Mouse (Mus musculus) intestine, embryonic 14.5 days (tissue): ENCODE data around the gene Nup160. TPM values are rescaled to one million over a fixed set of nuclear protein-coding genes. Genes with fewer than 3 reads are reported as not detected.

Experiments
- ATAC-seq: fragments of 200-750 bp; cut with Nextera tagmentation; replicated peaks from 2 replicates; pipeline ENCODE4 v1.8.0; 2017; ENCODE audit warnings: low read depth, moderate number of reproducible peaks, moderate TSS enrichment, moderate library complexity; ENCODE audit not compliant: low FRiP score, low TSS enrichment
- DNase-seq: peaks from one replicate; pipeline ENCODE4 v3.0.0-alpha.2; 2018; ENCODE audit warnings: low spot score
- H3K27ac ChIP-seq: fragments of 300-500 bp; sonication (generic); 2 replicates; pipeline ENCODE4 v1.5.1; 2014; ENCODE audit warnings: low read depth, mild to moderate bottlenecking, control low read depth
- H3K27me3 ChIP-seq: fragments of 300-500 bp; sonication (generic); replicated peaks from 2 replicates; pipeline ENCODE4 v1.6.1; 2014; ENCODE audit warnings: low read length, control low read depth; ENCODE audit not compliant: control insufficient read depth, insufficient read depth
- H3K36me3 ChIP-seq: fragments of 300-500 bp; sonication (generic); 2 replicates; pipeline ENCODE4 v1.6.1; 2014; ENCODE audit warnings: low read length, control low read depth; ENCODE audit not compliant: control insufficient read depth, insufficient read depth
- H3K4me1 ChIP-seq: fragments of 300-500 bp; sonication (generic); replicated peaks from 2 replicates; pipeline ENCODE4 v1.6.1; 2014; ENCODE audit warnings: low read length, control low read depth, mixed read lengths; ENCODE audit not compliant: control insufficient read depth, insufficient read depth
- H3K4me2 ChIP-seq: fragments of 300-500 bp; sonication (generic); 2 replicates; pipeline ENCODE4 v1.6.1; 2014; ENCODE audit warnings: low read length
- H3K4me3 ChIP-seq: fragments of 300-500 bp; sonication (generic); 2 replicates; pipeline ENCODE4 v1.5.1; 2014; ENCODE audit warnings: low read depth, low read length, control low read depth, mixed read lengths
- H3K9ac ChIP-seq: fragments of 300-500 bp; sonication (generic); 2 replicates; pipeline ENCODE4 v1.6.1; 2014; ENCODE audit warnings: mild to moderate bottlenecking, low read length
- H3K9me3 ChIP-seq: fragments of 300-500 bp; sonication (generic); 2 replicates; pipeline ENCODE4 v1.6.1; 2016; ENCODE audit warnings: low read length, control low read depth; ENCODE audit not compliant: control insufficient read depth
- WGBS: fragments of 180-500 bp; shearing (Covaris S2); extraction: QIAGEN DNeasy Blood & Tissue Kit; methylation state at CpG from one replicate; pipeline ENCODE4 v1.1.7; 2014; 5-methylcytosine and 5-hydroxymethylcytosine counted together
- polyA plus RNA-seq: library from polyadenylated mRNA; unstranded; fragments of >200 nt; fragmentation: Nextera tagmentation; extraction: Ambion mirVana; gene quantifications from 2 replicates; pipeline ENCODE4 v1.2.1, GENCODE M21; 2014

The Nup160 gene
- polyA plus RNA-seq, 1 experiment from 2014 or later: 53.6 TPM

DNA sequence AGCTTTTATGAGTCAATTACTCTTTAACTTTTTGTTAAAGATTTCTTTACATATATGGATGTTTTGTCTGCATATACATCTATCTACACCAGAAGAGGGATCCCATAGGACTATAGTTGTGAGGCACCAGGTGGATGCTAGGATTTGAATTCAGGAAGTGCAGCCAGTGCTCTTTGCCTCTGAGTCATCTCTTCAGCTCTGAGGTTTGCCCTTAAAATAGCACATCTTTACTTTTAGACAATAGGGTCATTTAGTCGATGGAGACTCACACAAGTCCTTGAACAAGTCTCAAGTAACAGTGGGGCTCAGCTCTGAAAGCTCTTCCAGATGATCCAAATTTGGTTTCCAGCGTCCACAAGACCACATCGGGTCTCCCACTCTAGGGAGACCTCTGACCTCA, 104.3 kb downstream of the Nup160 start:
- H3K27ac ChIP-seq: no peak overlapping the region
- 0 out of 2 replicates have a peak, but pooled peaks cover 6% of the 10 kb centered on the region for H3K27me3 ChIP-seq
- H3K9ac ChIP-seq: no peak overlapping the region
- whole genome bisulfite sequencing: 52% methylated on average over 3 of the region's 3 CpGs
- H3K36me3 ChIP-seq: peaks cover 49% of the 10 kb centered on the region
- H3K9me3 ChIP-seq: no peaks in the 10 kb centered on the region
- ATAC-seq (no peak), DNase-seq (no peak)
- H3K4me3 ChIP-seq: no peak overlapping the region
- H3K4me1 ChIP-seq: peaks cover 4% of the 10 kb centered on the region; the same call in 1 of the 2 replicates
- no peak overlapping the region for H3K4me2 ChIP-seq

DNA sequence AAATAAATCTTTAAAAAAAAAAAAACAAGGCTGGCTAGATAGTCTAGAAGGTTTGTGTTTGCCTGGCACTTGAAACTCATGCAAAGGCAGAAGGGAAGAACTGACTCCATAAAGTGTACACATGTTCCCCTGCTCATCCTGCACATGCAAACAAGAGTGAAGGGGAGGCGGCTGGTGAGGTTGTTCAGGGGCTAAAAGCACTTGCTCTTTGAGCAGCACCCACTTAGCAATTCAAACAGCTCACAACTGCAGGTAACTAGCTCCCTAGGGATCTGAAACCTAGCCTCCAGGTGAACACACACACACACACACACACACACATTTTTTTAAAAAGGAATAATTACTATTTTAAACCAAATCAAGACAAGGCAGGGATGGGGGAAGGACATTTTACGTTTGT, 104.9 kb downstream of the Nup160 start:
- DNase-seq (no peak), ATAC-seq (no peak)
- H3K4me2 ChIP-seq: peak overlapping the region; percentile 81; the same call in 1 of the 2 replicates

DNA sequence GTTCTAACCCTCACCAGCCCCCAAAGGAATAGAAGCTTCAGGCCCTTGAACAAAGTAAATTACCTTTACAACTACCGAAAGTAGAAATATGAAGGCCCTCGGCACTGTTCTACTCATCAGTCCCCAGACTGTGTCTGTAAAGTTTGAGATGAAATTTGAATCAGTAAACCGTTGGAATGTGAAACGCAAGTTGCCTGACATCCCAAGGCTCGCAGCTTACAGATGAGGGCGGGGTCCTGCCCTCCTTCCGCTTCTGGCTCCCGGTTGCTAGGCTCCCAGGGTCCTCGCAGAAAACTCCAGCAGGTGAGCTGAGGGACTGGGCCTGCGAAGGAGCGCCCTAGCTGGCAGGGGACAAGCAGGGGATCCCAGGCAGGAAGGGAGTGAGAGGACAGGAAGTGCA, 105.4 kb downstream of the Nup160 start, which contains the start of gene Agbl2:
TSS of gene Agbl2 (plus strand) at position 270 of the 400 bp plus-strand sequence.
- peak; percentile 78 for ATAC-seq
- Histone ChIP-seq H3K36me3 (peaks cover 38% of the 10 kb centered on the region), H3K4me3 (peak within 1 kb of the TSS; percentile 34)

More for the DNA sequence above, 104.9 kb downstream of the Nup160 start:
- H3K36me3 ChIP-seq: peaks cover 43% of the 10 kb centered on the region
- peaks cover 4% of the 10 kb centered on the region; the same call in 1 of the 2 replicates for H3K4me1 ChIP-seq
- 44% methylated on average over 2 of the region's 2 CpGs for WGBS
- H3K9ac ChIP-seq: no peak overlapping the region
- H3K4me3 ChIP-seq: no peak overlapping the region
- no peak overlapping the region for H3K27ac ChIP-seq
- no peaks in the 10 kb centered on the region for H3K9me3 ChIP-seq
- 0 out of 2 replicates have a peak, but pooled peaks cover 6% of the 10 kb centered on the region for H3K27me3 ChIP-seq

DNA sequence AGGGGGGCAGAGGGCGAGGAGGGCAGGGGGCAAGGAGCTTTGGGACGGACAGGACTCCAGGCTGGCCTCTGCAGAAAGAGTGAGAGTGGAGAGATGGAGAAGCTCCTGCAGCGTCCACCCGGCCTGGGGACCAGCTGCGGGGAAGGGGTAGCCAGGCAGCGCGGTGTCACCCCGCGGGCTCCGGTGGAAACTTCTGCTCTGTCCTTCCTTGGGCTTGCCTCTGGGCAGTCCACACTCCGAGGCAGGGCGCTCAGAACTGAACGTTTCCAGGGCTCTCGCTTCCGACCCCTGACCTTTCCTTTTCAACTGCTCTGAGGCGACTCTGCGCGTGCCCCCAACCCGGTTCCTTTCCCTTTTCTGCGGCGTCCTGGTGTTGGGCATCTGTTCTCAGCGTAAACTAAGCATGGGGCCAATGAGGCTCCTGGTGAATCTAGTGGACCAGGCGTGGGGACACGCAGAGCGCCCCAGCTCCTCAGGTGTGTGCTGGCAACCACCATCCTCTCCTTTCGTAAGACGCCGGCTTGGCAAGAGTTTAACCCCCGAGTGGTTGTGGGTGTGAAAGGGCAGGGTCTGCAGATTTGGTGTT, 106.0 kb downstream of the Nup160 start:
- H3K27me3 ChIP-seq: 0 out of 2 replicates have a peak, but pooled peaks cover 6% of the 10 kb centered on the region
- ATAC-seq (peak; percentile 72), DNase-seq (peak; percentile 65)

More for the DNA sequence above, 105.4 kb downstream of the Nup160 start, which contains the start of gene Agbl2:
- Histone ChIP-seq H3K27ac (no peak within 1 kb of the TSS), H3K27me3 (0 out of 2 replicates have a peak, but pooled peaks cover 6% of the 10 kb centered on the region), H3K9me3 (no peaks in the 10 kb centered on the region), H3K4me1 (peaks cover 4% of the 10 kb centered on the region; the same call in 1 of the 2 replicates), H3K9ac (peak within 1 kb of the TSS; percentile 22; the same call in 1 of the 2 replicates), H3K4me2 (peak within 1 kb of the TSS; percentile 81)
- DNase-seq: no peak
- 3% methylated on average over 11 of the region's 11 CpGs for WGBS

More for the DNA sequence above, 106.0 kb downstream of the Nup160 start:
- H3K27ac ChIP-seq: no peak overlapping the region
- peak overlapping the region; percentile 2; the same call in 1 of the 2 replicates for H3K9ac ChIP-seq
- H3K4me1 ChIP-seq: peaks cover 4% of the 10 kb centered on the region; the same call in 1 of the 2 replicates
- WGBS: 3% methylated on average over 27 of the region's 29 CpGs
- H3K4me3 ChIP-seq: peak overlapping the region; percentile 34
- no peaks in the 10 kb centered on the region for H3K9me3 ChIP-seq
- peaks cover 32% of the 10 kb centered on the region for H3K36me3 ChIP-seq
- peak overlapping the region; percentile 81 for H3K4me2 ChIP-seq

Other genes starting within 250 kb of the Nup160 start
- 8.3 and 8.5 TPM in 2 replicates for gene Ptprj, start 96.6 kb upstream of the Nup160 start, polyA plus RNA-seq
- gene Fnbp4, start 68.2 kb downstream of the Nup160 start, polyA plus RNA-seq: 87.7 and 99.3 TPM in 2 replicates
- gene Agbl2, start 105.5 kb downstream of the Nup160 start, polyA plus RNA-seq: 1.0 and 1.1 TPM in 2 replicates
- gene Mtch2, start 169.9 kb downstream of the Nup160 start, polyA plus RNA-seq: 311 TPM in 2 replicates
- 9.6 and 11.3 TPM in 2 replicates for gene C1qtnf4, start 208.6 kb downstream of the Nup160 start, polyA plus RNA-seq
- gene Kbtbd4, start 227.5 kb downstream of the Nup160 start, polyA plus RNA-seq: 26.3 and 32.4 TPM in 2 replicates
- gene Ndufs3, start 227.6 kb downstream of the Nup160 start, polyA plus RNA-seq: 244 and 251 TPM in 2 replicates